Mouse (Mus musculus) ES-Bruce4 (cell line): ENCODE data around the gene Mecom.

Source experiments
- CTCF ChIP-seq: IDR thresholded peaks from one replicate; pipeline ENCODE4 v1.8.1; 2011; ENCODE audit warnings: low read depth, low read length
- POLR2A ChIP-seq: IDR thresholded peaks from one replicate; pipeline ENCODE4 v1.8.1; 2011; ENCODE audit warnings: low read length; ENCODE audit not compliant: insufficient read depth

- TF ChIP-seq CTCF (no peak), POLR2A (no peak)
Measured at GRCm38 (mm10) chr3:30478252-30478651, 69.6 kb downstream of the Mecom start.
